Mouse (Mus musculus): ENCODE measurements at regions not wholly inside any gene's neighbourhood (a gene's known extent, or its start where the extent isn't known, plus 50 kb on each side); places are given as distances from the start of the nearest gene placed in this dataset.
"Not testable (repeated sequence)": the region's sequence is repeated elsewhere in the genome, so short reads cannot be mapped to it uniquely, and the experiment has no call there.

DNA sequence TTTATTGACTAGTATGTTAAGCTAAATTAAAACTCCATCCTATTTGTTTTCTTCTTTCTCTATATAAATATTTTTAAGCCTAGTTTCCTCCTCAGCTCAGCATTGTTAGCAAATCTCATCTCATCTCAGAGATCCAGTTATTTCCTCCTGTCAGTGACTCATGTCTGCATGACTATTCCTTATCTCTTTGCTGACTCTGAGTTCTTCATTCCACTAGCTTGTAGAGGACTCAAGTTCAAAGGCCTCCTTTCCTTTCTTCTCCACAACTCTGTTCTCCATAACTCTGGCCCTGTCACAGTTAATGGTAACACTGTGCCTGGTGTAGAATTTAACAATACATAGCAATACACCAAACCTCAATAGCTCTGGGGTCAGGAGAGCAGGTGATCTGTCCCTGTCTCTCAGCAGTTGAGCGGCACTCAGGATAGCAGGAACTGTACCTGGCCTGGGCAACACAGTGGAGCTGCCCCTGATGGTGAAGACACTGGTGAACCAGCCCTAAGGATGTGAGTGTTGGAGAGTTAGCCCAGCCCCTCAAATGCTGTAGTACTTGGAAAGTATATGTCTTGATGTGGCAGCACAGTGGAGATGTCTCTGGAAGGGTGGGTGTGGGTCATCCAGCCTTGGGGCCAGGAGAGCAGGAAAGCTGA is 213.3 kb upstream of the Atp10a start:
- 92% methylated on average over 1 of the region's 1 CpGs for WGBS
- H3K4me1 ChIP-seq, result no peaks in the 10 kb centered on the region
- H3K27ac ChIP-seq, result no peak overlapping the region
- H3K9me3 ChIP-seq, result no peaks in the 10 kb centered on the region
- ATAC-seq (replicated peaks), result no peak
- H3K4me3 ChIP-seq, result no peak overlapping the region
- H3K36me3 ChIP-seq (replicated peaks), result no peaks in the 10 kb centered on the region
- no peak overlapping the region for H3K4me2 ChIP-seq
- no peaks in the 10 kb centered on the region for H3K27me3 ChIP-seq (replicated peaks)
- no peak overlapping the region for H3K9ac ChIP-seq

DNA sequence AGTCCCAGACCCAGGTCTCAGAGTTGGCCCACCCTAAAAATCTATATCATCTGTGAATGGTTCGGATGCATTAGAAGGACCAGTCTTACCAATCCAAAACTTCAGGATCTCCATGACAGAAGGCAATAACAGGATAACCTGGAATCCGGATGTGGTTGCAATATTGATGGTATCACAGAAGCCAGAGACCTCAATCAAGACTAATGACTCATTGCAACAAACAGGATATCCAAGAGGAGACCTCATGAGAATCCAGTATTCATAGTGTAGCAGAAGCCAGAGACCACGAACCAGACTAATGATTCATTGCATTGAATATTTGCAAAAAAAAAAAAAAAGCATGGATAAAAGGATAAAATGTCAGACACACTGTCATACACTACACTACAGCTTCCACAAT is 212.7 kb upstream of the Atp10a start:
- 84% methylated on average over 3 of the region's 3 CpGs for WGBS
- no peak overlapping the region for H3K9ac ChIP-seq
- no peaks in the 10 kb centered on the region for H3K36me3 ChIP-seq (replicated peaks)
- no peak overlapping the region for H3K4me2 ChIP-seq
- H3K27ac ChIP-seq, result no peak overlapping the region
- ATAC-seq (replicated peaks), result no peak
- no peaks in the 10 kb centered on the region for H3K27me3 ChIP-seq (replicated peaks)
- H3K9me3 ChIP-seq, result no peaks in the 10 kb centered on the region
- H3K4me1 ChIP-seq, result no peaks in the 10 kb centered on the region
- H3K4me3 ChIP-seq, result no peak overlapping the region

GRCm38 (mm10) chr7:58445781-58446180 is 210.2 kb upstream of the Atp10a start:
- H3K27ac ChIP-seq, result no peak overlapping the region
- H3K36me3 ChIP-seq (replicated peaks), result no peaks in the 10 kb centered on the region
- ATAC-seq (replicated peaks), result no peak
- H3K9me3 ChIP-seq, result no peaks in the 10 kb centered on the region
- no peak overlapping the region for H3K9ac ChIP-seq
- H3K4me2 ChIP-seq, result no peak overlapping the region
- H3K4me1 ChIP-seq, result no peaks in the 10 kb centered on the region
- H3K4me3 ChIP-seq, result no peak overlapping the region
- 95% methylated on average over 1 of the region's 1 CpGs for WGBS
- H3K27me3 ChIP-seq (replicated peaks), result no peaks in the 10 kb centered on the region

- Histone ChIP-seq H3K27ac (no peak overlapping the region), H3K27me3 (replicated peaks) (no peaks in the 10 kb centered on the region), H3K4me3 (no peak overlapping the region), H3K9me3 (no peaks in the 10 kb centered on the region), H3K4me1 (no peaks in the 10 kb centered on the region), H3K9ac (no peak overlapping the region), H3K36me3 (replicated peaks) (no peaks in the 10 kb centered on the region), H3K4me2 (no peak overlapping the region)
- no peak for ATAC-seq (replicated peaks)
These were observed 209.7 kb upstream of the Atp10a start for GRCm38 (mm10) chr7:58446261-58446660.

DNA sequence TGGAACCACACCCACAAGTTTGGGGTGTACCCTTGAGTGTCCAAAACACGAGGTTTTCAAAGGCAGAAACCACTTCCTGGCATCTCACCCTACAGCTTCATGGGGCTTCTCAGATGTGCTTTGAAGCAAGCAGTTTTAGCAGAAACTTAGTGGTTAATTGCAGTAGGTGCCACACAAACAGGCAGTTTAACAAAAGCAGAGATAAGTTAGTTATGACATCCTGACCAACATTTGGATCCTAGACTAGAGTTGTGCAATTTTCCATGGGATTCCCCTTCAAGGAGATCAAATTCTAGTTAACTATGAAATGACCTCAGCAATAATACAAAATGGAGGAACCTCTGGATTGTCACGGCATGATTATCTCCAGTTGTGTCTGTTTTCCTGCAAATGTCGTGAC is 207.2 kb upstream of the Atp10a start:
- Histone ChIP-seq H3K4me1 (no peaks in the 10 kb centered on the region), H3K9ac (no peak overlapping the region), H3K4me2 (no peak overlapping the region), H3K36me3 (replicated peaks) (no peaks in the 10 kb centered on the region), H3K27ac (no peak overlapping the region), H3K9me3 (no peaks in the 10 kb centered on the region), H3K4me3 (no peak overlapping the region), H3K27me3 (replicated peaks) (no peaks in the 10 kb centered on the region)
- WGBS, result 73% methylated on average over 3 of the region's 3 CpGs
- ATAC-seq (replicated peaks), result no peak

- Histone ChIP-seq H3K36me3 (replicated peaks) (no peaks in the 10 kb centered on the region), H3K4me1 (no peaks in the 10 kb centered on the region), H3K9me3 (no peaks in the 10 kb centered on the region), H3K27ac (no peak overlapping the region), H3K27me3 (replicated peaks) (no peaks in the 10 kb centered on the region), H3K4me2 (no peak overlapping the region), H3K9ac (no peak overlapping the region), H3K4me3 (no peak overlapping the region)
- ATAC-seq (replicated peaks), result no peak
- 74% methylated on average over 1 of the region's 1 CpGs for WGBS
These were observed 204.0 kb upstream of the Atp10a start for GRCm38 (mm10) chr7:58451981-58452380.

- H3K9me3 ChIP-seq; H3K36me3 ChIP-seq (replicated peaks); H3K9ac ChIP-seq; H3K4me2 ChIP-seq; H3K4me1 ChIP-seq; H3K4me3 ChIP-seq; H3K27ac ChIP-seq; ATAC-seq (replicated peaks); H3K27me3 ChIP-seq (replicated peaks): not testable (repeated sequence)
- 95% methylated on average over 3 of the region's 3 CpGs for WGBS
These were observed 197.8 kb upstream of the Atp10a start for GRCm38 (mm10) chr7:58458146-58458545.

GRCm38 (mm10) chr7:58460939-58461338 is 195.0 kb upstream of the Atp10a start:
- H3K4me1 ChIP-seq, result no peaks in the 10 kb centered on the region
- H3K9ac ChIP-seq, result no peak overlapping the region
- no peak overlapping the region for H3K27ac ChIP-seq
- no peaks in the 10 kb centered on the region for H3K27me3 ChIP-seq (replicated peaks)
- WGBS, result 94% methylated on average over 2 of the region's 2 CpGs
- H3K9me3 ChIP-seq, result no peaks in the 10 kb centered on the region
- no peaks in the 10 kb centered on the region for H3K36me3 ChIP-seq (replicated peaks)
- no peak overlapping the region for H3K4me2 ChIP-seq
- no peak overlapping the region for H3K4me3 ChIP-seq
- ATAC-seq (replicated peaks), result no peak

DNA sequence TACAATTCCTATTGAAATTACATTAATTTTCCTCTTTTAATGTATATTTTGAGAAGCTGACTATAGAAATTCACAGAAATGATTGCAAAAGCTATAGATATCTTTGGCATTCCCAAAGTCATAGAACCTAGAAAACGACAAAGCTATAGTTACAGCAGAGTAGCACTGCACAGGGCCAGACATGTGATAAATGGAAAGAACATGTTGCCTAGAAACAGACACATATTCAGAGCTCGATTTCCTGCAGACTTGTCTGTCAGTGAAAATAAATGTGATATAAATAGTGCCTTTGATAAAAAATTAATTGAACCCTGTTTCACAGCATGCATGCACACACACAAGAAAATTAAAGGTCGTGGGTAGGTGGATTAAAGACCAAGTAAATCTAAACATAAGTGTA is 182.8 kb upstream of the Atp10a start:
- WGBS, result 44% methylated on average over 3 of the region's 3 CpGs
- Histone ChIP-seq H3K4me2 (no peak overlapping the region), H3K27ac (no peak overlapping the region), H3K9ac (no peak overlapping the region), H3K36me3 (replicated peaks) (no peaks in the 10 kb centered on the region), H3K9me3 (no peaks in the 10 kb centered on the region), H3K4me1 (no peaks in the 10 kb centered on the region), H3K4me3 (no peak overlapping the region), H3K27me3 (replicated peaks) (no peaks in the 10 kb centered on the region)
- ATAC-seq (replicated peaks), result peak; percentile 78

GRCm38 (mm10) chr7:58475139-58475538 is 180.8 kb upstream of the Atp10a start:
- no peak for ATAC-seq (replicated peaks)
- no peak overlapping the region for H3K9ac ChIP-seq
- H3K27me3 ChIP-seq (replicated peaks), result no peaks in the 10 kb centered on the region
- H3K9me3 ChIP-seq, result no peaks in the 10 kb centered on the region
- H3K36me3 ChIP-seq (replicated peaks), result no peaks in the 10 kb centered on the region
- H3K4me1 ChIP-seq, result no peaks in the 10 kb centered on the region
- H3K4me2 ChIP-seq, result no peak overlapping the region
- WGBS, result 85% methylated on average over 2 of the region's 2 CpGs
- no peak overlapping the region for H3K4me3 ChIP-seq
- no peak overlapping the region for H3K27ac ChIP-seq

- H3K27me3 ChIP-seq (replicated peaks), result no peaks in the 10 kb centered on the region
- peak; percentile 94 for ATAC-seq (replicated peaks)
- H3K9me3 ChIP-seq, result no peaks in the 10 kb centered on the region
- no peak overlapping the region for H3K9ac ChIP-seq
- peak overlapping the region; percentile 68 for H3K27ac ChIP-seq
- H3K4me1 ChIP-seq, result peaks cover 6% of the 10 kb centered on the region; the same call in 1 of the 2 replicates
- no peaks in the 10 kb centered on the region for H3K36me3 ChIP-seq (replicated peaks)
- H3K4me3 ChIP-seq, result no peak overlapping the region
- no peak overlapping the region for H3K4me2 ChIP-seq
- WGBS, result 28% methylated on average over 2 of the region's 2 CpGs
These were observed 167.7 kb upstream of the Atp10a start for GRCm38 (mm10) chr7:58488250-58488649.

Measured in midbrain, embryonic 15.5 days (tissue).